ENCODE assay signal across 14 mouse cellular contexts in genomic region chr8:115407535-115407934, GRCm38 (mm10).
"Had no signal": no experiment of that assay in that cellular context is flagged by ENCODE, and none has a peak within 500 bp of the region (broad histone marks: within the 10 kb centered on the region; RNA-seq: fewer than 3 reads in every experiment).

No protein-coding gene starts in this region.

- ATAC-seq: liver, embryonic 12.5 days; midbrain, embryonic 13.5 days; midbrain, embryonic 16.5 days had no signal

- DNase-seq: lung, adult 18-20 months; lung, embryonic 14.5 days; lung, postnatal 10 days; lung, postnatal 4 days; retina, postnatal 1 day; right cerebral cortex, adult 18-20 months; right cerebral cortex, postnatal 25 days; right cerebral cortex, postnatal 4 days; thymus, adult 2 months; thymus, postnatal 25 days; thymus, postnatal 4 days had no signal
